Mouse (Mus musculus) myocyte (in vitro differentiated cells): ENCODE data around the gene Lenep.

ENCODE experiments used
- E2F4 ChIP-seq: IDR thresholded peaks from one replicate; pipeline ENCODE4 v1.6.1; 2011; ENCODE audit warnings: mild to moderate bottlenecking, control low read depth, moderate library complexity; ENCODE audit not compliant: insufficient read depth
- MAX ChIP-seq: IDR thresholded peaks from one replicate; pipeline ENCODE4 v1.6.1; 2011; ENCODE audit warnings: low read depth, mild to moderate bottlenecking, control low read depth
- MYOD1 ChIP-seq, 3 experiments: IDR thresholded peaks; one replicate each; pipeline ENCODE4 v1.6.1; 2011; ENCODE audit warnings: control low read depth in 2 of 3, low read depth in 2 of 3, mild to moderate bottlenecking in 2 of 3, moderate library complexity in 1 of 3; ENCODE audit not compliant: insufficient read length in 2 of 3, control insufficient read depth in 1 of 3
- MYOG ChIP-seq, 3 experiments: IDR thresholded peaks; one replicate each; pipeline ENCODE4 v1.6.1; 2011; ENCODE audit warnings: control low read depth in 2 of 3, low read depth in 2 of 3, mild to moderate bottlenecking in 2 of 3; ENCODE audit not compliant: insufficient read length in 2 of 3, control insufficient read depth in 1 of 3, insufficient read depth in 1 of 3
- POLR2A ChIP-seq: IDR thresholded peaks from one replicate; pipeline ENCODE4 v1.6.1; 2011; ENCODE audit warnings: low read depth, mild to moderate bottlenecking, control low read depth, moderate library complexity; ENCODE audit not compliant: insufficient read length
- POLR2AphosphoS2 ChIP-seq: IDR thresholded peaks from one replicate; pipeline ENCODE4 v1.6.1; 2011; ENCODE audit warnings: low read depth, control low read depth; ENCODE audit not compliant: insufficient read length
- SRF ChIP-seq: IDR thresholded peaks from one replicate; pipeline ENCODE4 v1.6.1; 2011; ENCODE audit warnings: low read depth; ENCODE audit not compliant: control insufficient read depth, insufficient read length
- TCF12 ChIP-seq: IDR thresholded peaks from one replicate; pipeline ENCODE4 v1.6.1; 2011; ENCODE audit warnings: mild to moderate bottlenecking, control low read depth; ENCODE audit not compliant: poor library complexity, insufficient read depth, severe bottlenecking
- TCF3 ChIP-seq: IDR thresholded peaks from one replicate; pipeline ENCODE4 v1.6.1; 2011; ENCODE audit warnings: low read depth, control low read depth; ENCODE audit not compliant: insufficient read length
- USF1 ChIP-seq: IDR thresholded peaks from one replicate; pipeline ENCODE4 v1.6.1; 2011; ENCODE audit warnings: low read depth, mild to moderate bottlenecking, control low read depth, moderate library complexity

GRCm38 (mm10) chr3:89367338-89367737 is 35.3 kb downstream of the Lenep start:
- TF ChIP-seq USF1 (no peak), MAX (no peak), MYOG (IDR thresholded peaks at IDR 0.05; ENCODE audit: control insufficient read depth in 1 of 3, insufficient read depth in 1 of 3, insufficient read length in 2 of 3, low read depth in 2 of 3) (no peak), POLR2A (no peak), TCF12 (no peak), E2F4 (no peak), POLR2AphosphoS2 (no peak), MYOD1 (IDR thresholded peaks at IDR 0.05; ENCODE audit: control insufficient read depth in 1 of 3, insufficient read length in 2 of 3, low read depth in 2 of 3) (no peak), SRF (no peak), TCF3 (no peak)
